Mouse (Mus musculus) heart, adult 2 months (tissue): ENCODE results near the gene H2-Ob.

Experiments used
- CTCF ChIP-seq: fragments of 200-600 bp; IDR thresholded peaks from 2 replicates; pipeline ENCODE4 v1.8.1; 2022; ENCODE audit warnings: antibody characterized with exemption, mild to moderate bottlenecking, moderate library complexity
- POLR2A ChIP-seq: fragments of 200-500 bp; IDR thresholded peaks from 2 replicates; pipeline ENCODE4 v1.6.1; 2011; ENCODE audit warnings: mild to moderate bottlenecking, low read depth, low read length, control low read depth; ENCODE audit not compliant: insufficient read depth

DNA sequence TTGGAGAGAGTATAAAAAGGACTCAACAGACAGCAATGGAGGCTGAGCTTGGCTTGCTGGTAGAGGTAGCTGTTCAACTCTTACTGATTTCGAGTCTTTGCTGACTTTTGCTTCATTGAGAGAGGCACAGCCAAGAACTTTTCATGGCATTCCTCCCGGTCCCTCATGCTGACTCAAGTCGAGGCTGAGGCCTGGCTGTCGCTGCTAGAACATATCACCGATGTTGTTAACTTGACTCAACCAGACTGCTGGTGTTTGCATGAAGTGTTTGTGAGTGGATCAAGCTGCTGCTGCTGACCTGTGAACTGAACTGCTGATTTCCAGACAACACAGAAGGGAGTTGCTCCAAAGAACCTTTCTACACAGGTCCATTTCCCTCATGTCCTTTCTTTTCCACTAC lies 2.0 kb upstream of the H2-Ob start:
- TF ChIP-seq CTCF: no peak
- TF ChIP-seq POLR2A: no peak
